Mouse (Mus musculus): ENCODE measurements around the gene Prpf8.
"Not testable (repeated sequence)": the region's sequence is repeated elsewhere in the genome, so short reads cannot be mapped to it uniquely, and the experiment has no call there.

Prpf8 gene

GRCm38 (mm10) chr11:75486601-75487285 is at the start of gene Prpf8:
Prpf8 (plus strand) TSS chr11:75486816.
- peak; percentile 99 to 100 for DNase-seq (ENCODE audit: low spot score in 2 of 2)

- no peak for DNase-seq (ENCODE audit: low spot score in 2 of 2)
These were observed 48.4 kb upstream of the Prpf8 start for GRCm38 (mm10) chr11:75438194-75438593.

DNA sequence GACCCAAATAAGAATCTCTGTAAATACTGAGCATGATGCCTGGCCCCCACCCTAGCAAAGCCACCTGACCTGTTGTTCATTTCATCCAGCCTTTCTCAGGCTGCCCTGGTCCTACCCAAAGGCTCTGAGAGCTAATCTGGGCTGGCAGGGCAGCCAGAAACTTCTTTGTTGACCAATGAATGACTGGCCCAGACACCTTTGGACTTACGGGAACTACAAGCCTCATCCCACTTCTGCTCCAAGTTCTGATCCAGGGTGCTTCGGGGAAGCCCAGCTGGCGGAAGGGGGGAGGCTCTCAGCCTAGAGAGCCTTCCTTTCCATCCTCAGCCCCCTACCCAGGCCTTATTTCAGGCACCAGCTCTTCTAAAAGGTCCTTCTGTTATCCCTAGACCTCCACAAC is 47.8 kb upstream of the Prpf8 start:
- DNase-seq (ENCODE audit: low spot score in 2 of 2) = no peak

GRCm38 (mm10) chr11:75439363-75439762 is 47.3 kb upstream of the Prpf8 start, which contains the start of gene Serpinf2:
Serpinf2 (minus strand) TSS chr11:75439591.
- DNase-seq (ENCODE audit: low spot score in 2 of 2) = no peak

DNA sequence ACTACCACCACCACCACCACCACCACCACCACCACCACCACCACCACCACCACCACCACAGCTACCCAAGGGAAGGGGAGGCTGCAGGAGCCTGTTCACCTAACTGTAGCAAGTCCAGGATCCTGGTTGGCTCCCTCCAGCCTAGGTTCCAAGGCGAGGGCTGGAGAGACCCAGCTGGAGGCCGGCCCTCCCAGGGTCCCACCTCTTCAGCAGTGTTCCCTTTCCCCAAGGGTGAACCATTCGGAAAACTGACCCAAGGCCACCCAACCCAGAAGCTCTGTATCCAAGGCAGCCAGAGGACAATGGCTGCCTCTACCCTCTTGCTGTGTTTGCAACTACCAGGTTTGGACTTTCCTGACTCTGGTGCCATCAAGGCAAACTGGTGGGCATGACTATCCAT is 46.7 kb upstream of the Prpf8 start:
- no peak for DNase-seq (ENCODE audit: low spot score in 2 of 2)

DNA sequence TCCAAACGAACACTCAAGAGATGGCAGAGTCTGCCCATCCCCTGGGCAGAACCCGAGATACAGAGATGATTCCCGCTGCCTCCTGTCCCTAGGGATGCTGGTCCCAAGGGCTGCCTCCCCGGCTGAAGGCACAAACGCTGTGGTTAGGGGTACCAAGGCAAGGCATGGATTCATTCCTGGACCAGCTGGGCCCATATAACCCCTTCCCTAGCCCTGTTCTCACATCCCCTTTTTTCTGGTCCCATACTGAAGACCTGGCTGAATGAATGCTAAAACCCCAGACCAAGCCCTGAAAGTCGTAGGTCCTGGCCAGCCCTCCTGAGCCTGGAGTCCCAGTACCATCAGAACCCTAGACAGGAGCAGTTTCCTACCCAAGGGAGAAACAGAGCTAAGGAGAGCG is 45.6 kb upstream of the Prpf8 start:
- no peak for DNase-seq (ENCODE audit: low spot score in 2 of 2)

- DNase-seq (ENCODE audit: low spot score in 2 of 2) = no peak
These were observed 45.0 kb upstream of the Prpf8 start for GRCm38 (mm10) chr11:75441601-75442000.

DNA sequence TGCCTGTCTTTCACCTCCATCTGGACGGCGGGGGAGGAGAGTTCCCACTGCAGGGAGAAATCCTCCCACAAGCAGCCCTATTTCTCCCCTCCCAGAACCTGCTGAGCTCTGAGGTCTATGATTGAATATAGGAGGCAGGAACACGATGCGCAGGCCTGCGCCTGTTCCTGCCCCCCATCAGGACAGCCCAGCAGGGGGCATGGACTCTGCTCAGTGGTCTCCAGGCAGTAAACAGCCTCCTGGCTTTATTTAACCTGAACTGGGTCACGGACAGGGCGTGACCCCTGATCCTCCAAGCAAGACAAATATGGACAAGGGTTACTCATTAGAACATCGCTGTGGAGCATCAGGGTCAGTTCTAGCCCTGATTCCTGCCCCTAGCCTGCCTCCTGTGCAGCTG is 42.9 kb upstream of the Prpf8 start:
- DNase-seq (ENCODE audit: low spot score in 2 of 2) = no peak

- no peak for DNase-seq (ENCODE audit: low spot score in 2 of 2)
These were observed 38.0 kb upstream of the Prpf8 start for GRCm38 (mm10) chr11:75448575-75448974.

DNA sequence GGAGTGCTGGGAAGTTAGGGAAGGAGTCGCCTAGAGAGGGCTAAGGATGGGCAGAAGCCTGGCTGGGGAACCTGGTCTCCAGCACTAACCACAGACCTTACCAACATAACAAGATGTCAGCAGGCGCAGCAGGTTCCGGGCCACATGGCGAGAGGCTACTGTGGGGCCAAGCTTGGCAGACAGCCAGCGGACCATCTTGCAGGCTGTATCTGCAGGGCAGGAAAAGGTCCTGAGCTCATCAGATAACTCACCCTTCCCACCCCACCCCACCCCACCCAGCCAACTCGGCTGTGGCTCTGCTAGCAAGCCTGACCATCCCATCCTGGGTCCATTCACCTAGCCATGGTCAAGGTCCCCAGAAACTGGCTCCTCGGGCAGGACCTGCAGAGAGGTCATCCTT is 36.9 kb upstream of the Prpf8 start:
- DNase-seq (ENCODE audit: low spot score in 2 of 2) = no peak

DNA sequence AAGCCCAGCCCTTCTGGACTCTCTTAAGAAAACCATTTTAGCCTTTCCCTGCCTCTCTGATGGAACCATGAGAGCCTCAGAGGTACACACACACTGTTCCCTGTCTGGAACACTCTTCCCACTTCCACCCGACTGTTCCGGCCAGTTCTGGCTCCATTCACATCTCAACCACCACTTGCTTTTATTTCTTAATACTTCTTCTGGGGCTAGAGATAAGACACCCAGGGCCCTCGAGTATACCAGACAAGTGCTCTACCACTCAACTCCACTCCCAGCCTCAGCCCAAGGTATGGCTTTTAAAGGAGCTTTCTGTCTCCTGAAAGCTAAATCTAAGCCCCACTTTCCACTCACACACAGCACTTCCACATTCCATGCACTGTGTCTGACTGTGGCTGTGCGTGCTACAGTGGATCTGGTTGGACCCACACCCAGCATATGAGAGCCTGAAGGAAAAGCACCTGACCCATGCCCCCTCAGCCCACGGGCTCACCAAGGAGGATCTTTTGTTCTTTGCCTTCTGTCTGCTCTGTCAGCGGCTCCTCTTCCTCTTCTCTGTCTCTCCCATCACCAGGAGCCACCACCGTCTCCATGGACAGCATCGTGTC is 36.2 kb upstream of the Prpf8 start:
- no peak for DNase-seq (ENCODE audit: low spot score in 2 of 2)

DNA sequence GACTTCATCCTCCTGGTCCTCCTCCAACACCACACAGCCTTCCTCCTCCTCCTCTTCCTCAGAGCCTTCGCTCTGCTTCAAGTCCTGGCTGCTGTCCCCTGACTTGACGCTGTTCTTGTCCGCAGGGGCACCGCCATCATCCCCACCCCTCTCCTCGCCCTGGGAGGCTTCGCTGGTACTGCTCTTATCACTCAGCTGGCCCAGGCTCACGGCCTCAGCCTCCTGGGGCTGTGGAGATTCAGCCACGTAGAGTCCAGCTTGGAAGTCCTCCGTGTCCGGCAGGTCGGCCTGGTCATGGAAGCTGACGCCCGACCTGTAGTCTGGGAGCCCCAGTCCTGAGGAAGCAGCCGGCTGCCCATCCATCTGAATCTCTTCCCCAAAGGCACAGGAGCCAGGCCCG is 35.7 kb upstream of the Prpf8 start:
- DNase-seq (ENCODE audit: low spot score in 2 of 2) = no peak

DNA sequence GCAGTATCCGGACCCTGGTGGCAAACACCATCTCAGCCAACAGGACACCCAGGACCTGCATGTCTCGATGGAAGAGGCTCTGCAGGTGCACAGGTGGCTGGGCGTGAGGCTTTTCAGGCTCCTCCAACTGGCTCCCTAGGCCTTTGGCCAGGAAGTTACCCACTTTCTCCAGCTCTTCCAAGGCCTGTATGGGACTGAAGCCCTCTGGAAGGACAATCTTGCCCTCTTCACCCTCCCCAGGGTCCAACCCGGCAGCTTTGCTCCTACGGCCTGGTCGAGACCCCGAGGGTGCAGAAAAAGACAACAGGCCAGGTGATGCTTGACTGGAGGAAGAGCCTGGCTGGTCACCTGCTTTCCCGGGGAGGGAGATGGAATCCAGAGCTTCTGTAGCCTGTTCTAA is 34.5 kb upstream of the Prpf8 start:
- DNase-seq (ENCODE audit: low spot score in 2 of 2) = no peak

DNA sequence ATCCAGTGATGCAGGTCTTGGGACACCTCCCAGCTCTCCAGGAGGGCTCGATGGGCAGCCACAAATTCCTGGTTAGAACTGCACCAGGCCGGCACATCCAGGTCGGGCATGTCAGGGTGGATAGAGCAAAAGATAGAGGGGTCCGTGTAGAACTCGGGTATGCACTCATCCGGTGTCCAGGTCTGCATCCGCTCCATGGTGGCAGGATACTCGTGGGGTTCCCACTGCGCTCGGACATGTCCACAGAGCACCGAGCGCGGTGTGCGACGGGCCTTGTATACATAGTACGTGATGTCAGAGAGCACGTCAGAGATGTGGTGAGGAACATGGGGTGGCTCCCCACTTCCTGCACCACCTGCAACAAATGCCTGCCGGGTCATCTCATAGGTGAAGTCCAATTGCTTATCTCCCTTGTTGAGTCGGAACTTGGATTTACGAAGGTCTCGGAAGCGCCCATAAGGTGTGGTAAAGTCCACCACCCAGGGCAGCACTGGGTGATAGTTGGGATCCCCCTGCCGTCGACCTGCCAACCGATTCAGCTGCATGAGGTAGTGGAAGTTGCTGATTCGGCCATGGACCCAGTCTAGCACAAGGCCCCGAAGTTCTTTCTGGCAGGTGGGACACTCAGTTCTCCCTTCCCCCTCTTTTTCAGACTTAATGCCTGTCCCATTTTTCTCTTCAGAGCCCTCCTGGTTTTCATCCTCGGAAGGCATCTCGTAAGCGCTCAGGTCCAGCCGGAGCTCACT is 33.6 kb upstream of the Prpf8 start:
- no peak for DNase-seq (ENCODE audit: low spot score in 2 of 2)

DNA sequence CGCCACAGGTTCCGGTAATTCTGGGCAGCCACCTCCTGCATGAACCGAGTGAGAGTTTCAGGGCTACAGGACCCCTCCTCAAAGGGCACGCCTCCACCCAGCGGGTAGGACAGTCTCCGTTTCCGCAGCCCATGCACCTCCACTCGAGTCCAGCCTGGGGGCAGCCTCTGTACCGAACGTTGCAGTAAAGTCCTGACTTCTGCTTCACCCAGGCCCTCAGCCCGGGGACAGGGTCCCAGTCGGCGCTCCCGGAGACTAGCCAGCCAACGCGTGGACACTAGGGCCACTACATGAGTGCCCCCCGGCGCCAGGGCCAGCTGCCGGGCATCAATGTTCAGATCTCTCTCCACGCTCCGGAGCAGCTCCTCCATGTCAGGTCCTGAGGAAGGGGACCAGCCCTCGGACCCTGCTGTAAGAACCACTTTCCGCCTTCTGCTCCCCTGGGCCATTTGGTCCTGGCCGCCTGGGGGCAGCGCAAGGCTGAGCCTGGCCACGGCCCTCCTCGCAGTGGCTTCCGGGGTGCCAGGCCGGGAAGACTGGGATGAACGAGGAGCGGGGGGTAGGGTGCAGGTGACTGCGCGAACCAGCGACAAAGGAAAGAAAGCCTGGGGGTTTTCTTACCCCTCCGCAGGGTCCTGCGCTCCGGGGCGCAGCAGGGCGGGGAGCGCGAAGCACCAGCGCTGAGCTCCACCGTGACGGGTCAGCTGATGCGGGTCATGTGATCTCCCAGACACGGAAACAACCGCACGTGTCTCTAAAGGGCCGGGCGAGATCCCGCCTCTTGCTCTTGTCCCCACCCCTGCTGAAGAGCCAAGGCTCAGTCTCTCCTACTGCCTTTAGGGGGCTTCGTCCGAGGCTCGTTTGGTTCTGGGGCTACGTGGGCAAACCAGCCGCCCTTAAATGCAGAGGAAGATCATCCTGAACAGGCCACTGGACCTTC is 32.4 kb upstream of the Prpf8 start, which contains the start of gene Wdr81:
Gene Wdr81, minus strand, starts transcription at position 727 of the 940 bp plus-strand sequence.
- peak; percentile 87 to 92 for DNase-seq (ENCODE audit: low spot score in 2 of 2)

- no peak for DNase-seq (ENCODE audit: low spot score in 2 of 2)
These were observed 31.4 kb upstream of the Prpf8 start for GRCm38 (mm10) chr11:75455041-75455736.

- not testable (repeated sequence) for DNase-seq (ENCODE audit: low spot score in 2 of 2)
These were observed 30.6 kb upstream of the Prpf8 start for GRCm38 (mm10) chr11:75455971-75456370.

DNA sequence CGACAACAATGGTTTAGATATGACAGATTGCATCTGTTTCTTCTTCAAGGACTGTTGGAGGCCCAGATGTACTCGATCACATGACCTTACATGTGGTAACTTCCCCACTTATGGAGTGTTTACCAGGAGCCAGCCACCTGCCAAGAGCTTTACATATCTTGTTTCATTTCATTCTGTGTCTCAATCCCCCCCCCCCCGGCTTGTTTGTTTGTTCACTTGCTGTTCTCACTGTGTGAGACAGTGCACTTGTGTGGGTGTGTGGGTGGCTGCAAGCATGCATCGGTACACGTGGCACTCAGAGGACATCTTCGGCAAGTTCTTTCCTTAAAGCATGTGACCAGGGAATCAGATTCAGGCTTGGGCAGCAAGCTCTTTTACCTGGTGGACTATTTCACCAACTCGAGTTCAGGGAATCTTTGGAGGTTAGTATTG is 30.2 kb upstream of the Prpf8 start:
- DNase-seq (ENCODE audit: low spot score in 2 of 2) = no peak

- DNase-seq (ENCODE audit: low spot score in 2 of 2) = peak in 1 of 2 experiments; percentile 55
These were observed 28.4 kb upstream of the Prpf8 start for GRCm38 (mm10) chr11:75458169-75458568.

GRCm38 (mm10) chr11:75458628-75459041 is 28.0 kb upstream of the Prpf8 start:
- DNase-seq (ENCODE audit: low spot score in 2 of 2) = no peak

GRCm38 (mm10) chr11:75459141-75459711 is 27.4 kb upstream of the Prpf8 start:
- DNase-seq (ENCODE audit: low spot score in 2 of 2) = no peak
